Mouse (Mus musculus) small intestine, adult 2 months (tissue): ENCODE data around the gene Mlh1.

ENCODE experiments used
- CTCF ChIP-seq: fragments of 200-500 bp; IDR thresholded peaks from 2 replicates; pipeline ENCODE4 v1.5.1; 2012; ENCODE audit warnings: low read depth, mild to moderate bottlenecking, control low read depth, inconsistent platforms, low read length, moderate library complexity, mixed read lengths; ENCODE audit not compliant: insufficient replicate concordance, insufficient read length; ENCODE audit errors: extremely low read depth
- POLR2A ChIP-seq: fragments of 200-500 bp; IDR thresholded peaks from 2 replicates; pipeline ENCODE4 v1.6.1; 2012; ENCODE audit warnings: low read depth, mild to moderate bottlenecking, control low read depth, inconsistent platforms, low read length, moderate library complexity

DNA sequence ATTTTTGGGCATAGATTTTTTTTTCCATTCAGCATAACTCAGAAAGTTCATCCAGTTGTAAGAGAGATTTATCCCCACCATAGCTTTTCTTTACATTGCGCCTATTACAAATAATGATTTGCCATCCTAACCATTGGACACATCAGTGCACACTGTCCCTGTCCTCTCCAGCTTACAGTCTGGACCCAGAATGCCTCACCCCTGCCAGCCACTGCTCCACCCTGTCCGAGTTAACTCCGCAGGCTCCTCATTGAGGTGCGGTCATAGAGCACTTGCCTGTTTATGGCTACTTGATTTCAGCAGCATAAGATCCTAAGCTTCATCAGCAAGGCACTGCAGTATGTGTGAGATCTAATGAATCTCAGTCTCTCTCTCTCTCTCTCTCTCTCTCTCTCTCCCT lies 61.2 kb downstream of the Mlh1 start:
- TF ChIP-seq CTCF: no peak
- TF ChIP-seq POLR2A: no peak
